Mouse (Mus musculus) hindbrain, postnatal 0 days (tissue): ENCODE measurements around the gene Sash1. TPM values are rescaled to one million over a fixed set of nuclear protein-coding genes. Genes with fewer than 3 reads are reported as not detected.
A peak's percentile ranks its signal among the peaks of the same experiment; 100 is the strongest.

Source experiments
- ATAC-seq: fragments of 200-750 bp; cut with Nextera tagmentation; 2 replicates; pipeline ENCODE4 v1.8.0; 2017; ENCODE audit warnings: mild to moderate bottlenecking, moderate TSS enrichment, moderate library complexity
- DNase-seq: peaks from one replicate; pipeline ENCODE4 v3.0.0-alpha.2; 2015; ENCODE audit warnings: low spot score
- H3K27ac ChIP-seq: fragments of 300-500 bp; sonication (generic); 2 replicates; pipeline ENCODE4 v1.5.1; 2014; ENCODE audit warnings: mild to moderate bottlenecking
- H3K27me3 ChIP-seq: fragments of 300-500 bp; sonication (generic); 2 replicates; pipeline ENCODE4 v1.6.1; 2014; ENCODE audit warnings: low read length, mixed read lengths; ENCODE audit not compliant: insufficient read depth
- H3K36me3 ChIP-seq: fragments of 300-500 bp; sonication (generic); 2 replicates; pipeline ENCODE4 v1.6.1; 2014; ENCODE audit warnings: low read length, mixed read lengths; ENCODE audit not compliant: insufficient read depth
- H3K4me1 ChIP-seq: fragments of 300-500 bp; sonication (generic); 2 replicates; pipeline ENCODE4 v1.6.1; 2014; ENCODE audit warnings: antibody characterized with exemption, low read length, mixed read lengths; ENCODE audit not compliant: insufficient read depth
- H3K4me2 ChIP-seq: fragments of 300-500 bp; sonication (generic); 2 replicates; pipeline ENCODE4 v1.6.1; 2014; ENCODE audit warnings: low read depth, mild to moderate bottlenecking, low read length, moderate library complexity, mixed read lengths
- H3K4me3 ChIP-seq: fragments of 300-500 bp; sonication (generic); 2 replicates; pipeline ENCODE4 v1.5.1; 2014; ENCODE audit warnings: low read length
- H3K9ac ChIP-seq: fragments of 300-500 bp; sonication (generic); replicated peaks from 2 replicates; pipeline ENCODE4 v1.6.1; 2014; ENCODE audit warnings: mild to moderate bottlenecking, low read length, moderate library complexity, mixed read lengths
- H3K9me3 ChIP-seq: fragments of 300-500 bp; sonication (generic); 2 replicates; pipeline ENCODE4 v1.6.1; 2016; ENCODE audit warnings: low read length, mixed read lengths
- CTCF ChIP-seq: IDR thresholded peaks from 2 replicates; pipeline ENCODE4 v1.5.1; 2016; ENCODE audit warnings: antibody characterized with exemption, control low read depth, low read depth
- WGBS: fragments of 180-500 bp; shearing (Covaris S2); extraction: QIAGEN DNeasy Blood & Tissue Kit; methylation state at CpG from one replicate; pipeline ENCODE4 v1.1.7; 2014; 5-methylcytosine and 5-hydroxymethylcytosine counted together
- polyA plus RNA-seq: library from polyadenylated mRNA; unstranded; fragments of >200 nt; fragmentation: Nextera tagmentation; extraction: Ambion mirVana; gene quantifications from 2 replicates; pipeline ENCODE4 v1.2.1, GENCODE M21; 2015
- total RNA-seq: library from RNA; depleted of rRNA; stranded (reverse); fragments of >200 nt; gene quantifications from 2 replicates; pipeline ENCODE4 v1.2.3, GENCODE M21; 2014

Sash1 gene
- total and polyA plus RNA-seq, 2 experiments from 2014 or later = 7.4 to 50.8 TPM

DNA sequence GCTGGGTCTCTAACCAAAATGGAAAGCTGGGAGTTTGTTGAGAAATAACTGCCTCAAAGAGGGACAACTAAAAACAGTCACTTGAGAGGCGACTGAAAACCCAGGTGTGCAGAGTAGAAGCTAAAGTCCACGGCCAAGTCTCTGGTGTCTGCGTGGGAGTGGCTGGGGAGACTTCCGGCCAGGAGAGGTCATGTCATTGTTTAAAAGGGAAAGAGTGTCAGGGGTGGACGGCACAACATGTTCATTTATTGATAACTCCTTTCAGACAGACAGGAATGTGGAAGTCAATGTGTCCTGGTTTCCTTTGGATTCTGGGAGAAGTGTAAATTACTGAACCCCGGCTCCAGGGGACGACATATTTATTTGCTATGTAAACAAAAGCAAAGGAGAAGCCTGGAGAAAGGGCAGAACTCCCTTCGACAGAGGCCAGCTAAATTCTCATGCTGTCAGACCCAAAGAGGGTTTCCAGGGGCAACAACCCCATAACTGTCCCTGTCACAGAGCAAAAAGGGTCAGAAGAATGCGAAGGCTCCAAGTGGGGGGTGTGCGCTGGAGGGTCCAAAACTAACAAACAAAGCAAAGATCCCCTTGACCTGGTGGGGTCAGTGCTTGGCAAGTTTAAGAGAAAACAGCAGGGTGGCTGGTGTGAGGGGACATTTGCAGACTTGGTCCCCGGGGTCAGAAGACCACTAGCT, 100.3 kb downstream of the Sash1 start:
- Histone ChIP-seq H3K9me3 (no peaks in the 10 kb centered on the region), H3K27me3 (no peaks in the 10 kb centered on the region), H3K4me1 (peaks cover 7% of the 10 kb centered on the region; the same call in 1 of the 2 replicates), H3K4me3 (no peak overlapping the region), H3K9ac (no peak overlapping the region), H3K36me3 (no peaks in the 10 kb centered on the region), H3K4me2 (no peak overlapping the region), H3K27ac (no peak overlapping the region)
- TF ChIP-seq CTCF = no peak
- ATAC-seq (no peak), DNase-seq (no peak)
- WGBS = 29% methylated on average over 11 of the region's 11 CpGs

- Histone ChIP-seq H3K4me1 (peaks cover 7% of the 10 kb centered on the region; the same call in 1 of the 2 replicates), H3K4me3 (no peak overlapping the region), H3K9ac (no peak overlapping the region), H3K27ac (no peak overlapping the region), H3K36me3 (no peaks in the 10 kb centered on the region), H3K9me3 (no peaks in the 10 kb centered on the region), H3K4me2 (no peak overlapping the region), H3K27me3 (no peaks in the 10 kb centered on the region)
- ATAC-seq (no peak), DNase-seq (no peak)
- no peak for TF ChIP-seq CTCF
- WGBS = 81% methylated on average over 10 of the region's 10 CpGs
Observed at GRCm38 (mm10) chr10:8781876-8782372, 103.9 kb downstream of the Sash1 start.

- no peak overlapping the region for H3K4me3 ChIP-seq
- TF ChIP-seq CTCF = no peak
- WGBS = 95% methylated on average over 4 of the region's 4 CpGs
- ATAC-seq = no peak
- H3K27ac ChIP-seq = no peak overlapping the region
- no peaks in the 10 kb centered on the region for H3K27me3 ChIP-seq
- no peaks in the 10 kb centered on the region for H3K9me3 ChIP-seq
- no peaks in the 10 kb centered on the region for H3K36me3 ChIP-seq
- no peak overlapping the region for H3K4me2 ChIP-seq
- H3K9ac ChIP-seq = no peak overlapping the region
- H3K4me1 ChIP-seq = no peaks in the 10 kb centered on the region
- DNase-seq = no peak
Observed at GRCm38 (mm10) chr10:8779842-8780241, 106.0 kb downstream of the Sash1 start.

- Histone ChIP-seq H3K4me1 (no peaks in the 10 kb centered on the region), H3K36me3 (no peaks in the 10 kb centered on the region), H3K27me3 (no peaks in the 10 kb centered on the region), H3K4me2 (no peak overlapping the region), H3K4me3 (no peak overlapping the region), H3K27ac (no peak overlapping the region), H3K9ac (no peak overlapping the region), H3K9me3 (no peaks in the 10 kb centered on the region)
- DNase-seq = no peak
- ATAC-seq = no peak
- WGBS = 96% methylated on average over 7 of the region's 7 CpGs
- TF ChIP-seq CTCF = peak; percentile 37; the same call in 1 of the 2 replicates
Observed at GRCm38 (mm10) chr10:8778845-8779244, 107.0 kb downstream of the Sash1 start.

DNA sequence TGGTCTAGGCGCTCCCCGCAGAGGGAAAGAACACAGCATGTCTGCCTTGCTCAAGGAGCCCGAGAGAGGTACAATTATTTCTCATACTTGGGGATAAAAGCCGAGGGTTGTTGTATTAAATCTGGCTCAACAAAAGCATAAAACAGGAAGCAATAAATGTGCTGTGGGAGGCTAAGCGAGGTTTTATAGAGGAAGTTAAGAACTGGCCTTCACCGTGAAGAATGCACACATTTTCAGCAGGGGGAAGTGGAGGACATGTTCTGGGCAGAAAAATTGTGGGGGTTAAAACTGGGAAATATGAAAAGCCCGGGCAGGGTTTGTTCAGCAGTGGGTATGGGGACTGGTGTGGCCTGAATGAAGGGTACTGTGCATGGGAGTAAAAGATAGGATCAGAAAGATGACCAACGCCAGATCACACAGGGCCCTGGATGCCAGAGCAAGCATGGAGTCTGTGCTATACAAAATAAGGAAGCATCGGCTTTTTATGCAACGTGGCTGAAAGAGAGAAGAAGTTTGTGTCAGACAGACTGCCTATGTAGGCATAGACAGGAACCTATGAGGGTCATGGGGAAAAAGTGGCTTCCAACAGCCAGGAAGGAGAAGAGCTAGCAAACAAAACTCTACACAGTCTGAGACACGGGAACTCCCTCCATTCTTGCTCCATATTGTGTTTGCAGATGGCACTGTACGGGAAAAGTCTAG, 108.2 kb downstream of the Sash1 start:
- H3K36me3 ChIP-seq = no peaks in the 10 kb centered on the region
- ATAC-seq (no peak), DNase-seq (no peak)
- no peak for TF ChIP-seq CTCF
- H3K4me2 ChIP-seq = no peak overlapping the region
- H3K9me3 ChIP-seq = no peaks in the 10 kb centered on the region
- no peaks in the 10 kb centered on the region for H3K27me3 ChIP-seq
- no peak overlapping the region for H3K9ac ChIP-seq
- H3K4me3 ChIP-seq = no peak overlapping the region
- no peaks in the 10 kb centered on the region for H3K4me1 ChIP-seq
- 90% methylated on average over 12 of the region's 12 CpGs for WGBS
- no peak overlapping the region for H3K27ac ChIP-seq

- Histone ChIP-seq H3K9ac (no peak overlapping the region), H3K4me1 (no peaks in the 10 kb centered on the region), H3K4me3 (no peak overlapping the region), H3K27me3 (no peaks in the 10 kb centered on the region), H3K36me3 (no peaks in the 10 kb centered on the region), H3K4me2 (no peak overlapping the region), H3K9me3 (no peaks in the 10 kb centered on the region), H3K27ac (no peak overlapping the region)
- ATAC-seq = no peak
- DNase-seq = no peak
- no peak for TF ChIP-seq CTCF
- 93% methylated on average over 2 of the region's 2 CpGs for WGBS
Observed at GRCm38 (mm10) chr10:8776791-8777190, 109.1 kb downstream of the Sash1 start.

GRCm38 (mm10) chr10:8775794-8776193, 110.1 kb downstream of the Sash1 start:
- Histone ChIP-seq H3K36me3 (no peaks in the 10 kb centered on the region), H3K4me1 (no peaks in the 10 kb centered on the region), H3K27ac (no peak overlapping the region), H3K9me3 (no peaks in the 10 kb centered on the region), H3K9ac (no peak overlapping the region), H3K4me2 (no peak overlapping the region), H3K4me3 (no peak overlapping the region), H3K27me3 (no peaks in the 10 kb centered on the region)
- 85% methylated on average over 2 of the region's 2 CpGs for WGBS
- ATAC-seq = no peak
- TF ChIP-seq CTCF = no peak
- no peak for DNase-seq
